Mouse (Mus musculus) gastrocnemius, postnatal 36 days (tissue): Measurements from ENCODE around the gene Msto1. TPM values are rescaled to one million over a fixed set of nuclear protein-coding genes. Genes with fewer than 3 reads are reported as not detected.
A peak's percentile ranks its signal among the peaks of the same experiment; 100 is the strongest.
"Not testable (repeated sequence)": the region's sequence is repeated elsewhere in the genome, so short reads cannot be mapped to it uniquely, and the experiment has no call there.

Source experiments
- DNase-seq, 2 experiments: peaks; one replicate each; pipeline ENCODE4 v3.0.0; 2022
- intact Hi-C: fragments of 180-260 bp; cut with DNase I; formaldehyde crosslinking; loops from one replicate; pipeline ENCODE4 v1.15.1; 2025
- long read RNA-seq, 2 experiments: library from polyadenylated mRNA; stranded (forward); transcript quantifications; one replicate each; pipeline ENCODE4 v2.0.0; 2021
- total RNA-seq, 2 experiments: library from RNA; stranded (reverse); gene quantifications; 2 replicates each; pipeline ENCODE4 v1.2.3; 2021

Msto1 gene
- total RNA-seq, result 1 to 10 TPM; 7.6 to 7.9 TPM
- long read RNA-seq, experiment 1, transcript Msto1-202 (14 exons, 1,875 nt), result major isoform, 5 of 8 reads
- long read RNA-seq, experiment 1, partial matches to known transcripts, result 0 of 8 reads
- long read RNA-seq, experiment 1, other reads (novel, unspliced or antisense), result 2 of 8 reads
- long read RNA-seq, experiment 2, transcript Msto1-202 (14 exons, 1,875 nt), result major isoform, 6 of 16 reads
- long read RNA-seq, experiment 2, partial matches to known transcripts, result 1 of 16 reads
- long read RNA-seq, experiment 2, other reads (novel, unspliced or antisense), result 9 of 16 reads

DNA sequence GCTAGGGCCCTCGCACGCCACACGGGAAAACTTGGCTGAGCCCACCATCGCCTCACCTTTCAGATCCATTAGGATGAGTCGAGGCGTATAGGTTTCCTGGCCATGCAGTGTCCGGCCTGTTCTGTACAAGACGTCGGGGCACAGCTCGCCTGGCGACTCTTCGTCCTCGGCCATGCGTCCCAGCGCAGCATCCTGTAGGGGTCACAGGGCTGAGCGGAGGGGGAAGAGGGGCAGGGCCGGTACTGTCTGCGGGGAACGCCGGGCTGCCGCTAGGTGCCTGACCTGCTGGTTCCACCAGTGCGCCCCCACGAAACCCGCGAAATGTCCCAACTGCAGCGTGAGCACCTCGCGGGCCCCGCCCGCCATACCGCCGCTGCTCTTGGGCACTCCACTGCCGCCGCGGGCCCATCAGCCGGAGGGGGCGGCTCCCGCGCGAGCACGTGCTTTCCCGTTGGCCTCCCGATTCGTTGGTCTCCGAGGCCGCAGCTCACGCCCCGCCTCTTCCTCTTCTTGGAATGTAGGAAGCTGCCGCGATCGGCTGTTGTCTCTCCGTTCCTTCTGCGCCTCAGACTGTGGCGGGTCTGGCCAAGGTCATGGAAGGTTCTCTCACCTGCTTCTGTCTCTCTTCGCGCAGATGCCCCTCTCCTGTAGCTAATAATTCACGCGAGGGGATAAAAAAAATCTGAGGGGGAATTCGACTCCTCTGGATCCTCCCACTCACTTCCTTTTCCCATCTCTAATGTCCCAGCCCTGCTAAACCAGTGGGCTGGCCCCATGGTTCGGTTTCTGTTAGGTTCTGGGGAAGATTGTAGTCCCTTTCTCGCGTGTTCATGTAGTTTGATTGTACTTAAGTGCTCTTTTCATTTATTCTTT, at the start of gene Msto1:
Gene Msto1, minus strand, starts transcription at position 489 of the 873 bp plus-strand sequence.
- DNase-seq, result peak; percentile 87
- intact Hi-C loops, result no loop called here

DNA sequence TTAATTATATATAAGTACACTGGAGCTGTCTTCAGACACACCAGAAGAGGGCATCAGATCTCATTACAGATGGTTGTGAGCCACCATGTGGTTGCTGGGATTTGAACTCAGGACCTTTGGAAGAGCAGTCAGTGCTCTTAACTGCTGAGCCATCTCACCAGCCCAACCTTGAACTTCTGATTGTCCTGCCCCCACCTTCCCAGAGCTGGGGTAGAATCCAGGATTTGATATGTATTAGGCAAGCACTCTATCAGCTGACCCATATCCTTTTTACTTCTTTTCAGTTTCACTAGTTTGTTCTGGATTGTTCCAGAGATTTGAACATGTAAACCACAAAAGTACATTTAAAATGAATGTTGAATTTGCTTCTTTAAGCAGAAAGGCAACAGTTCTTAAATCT, 49.4 kb upstream of the Msto1 start:
- intact Hi-C loops, DNase-seq: not testable (repeated sequence)

DNA sequence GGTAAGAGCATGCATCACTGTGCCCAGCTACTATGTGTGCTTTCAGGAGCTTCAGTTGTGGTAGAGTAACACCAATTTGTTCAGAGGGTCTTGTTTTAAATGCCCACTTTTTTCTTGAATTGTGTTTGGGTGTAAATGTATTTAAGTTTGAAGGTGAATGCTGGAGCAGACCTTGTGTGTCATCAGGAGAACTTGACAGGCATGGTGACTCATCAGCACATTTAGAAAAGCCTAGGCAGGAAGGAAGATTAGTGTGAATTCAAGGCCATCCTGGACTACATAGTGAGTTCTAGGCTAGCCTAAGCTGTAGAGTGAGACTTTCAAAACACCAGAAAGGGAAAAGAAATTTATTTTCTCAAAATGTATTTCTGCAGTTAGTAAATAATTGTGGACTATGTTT, 39.9 kb upstream of the Msto1 start:
- intact Hi-C loops, result no loop called here
- DNase-seq, result no peak

DNA sequence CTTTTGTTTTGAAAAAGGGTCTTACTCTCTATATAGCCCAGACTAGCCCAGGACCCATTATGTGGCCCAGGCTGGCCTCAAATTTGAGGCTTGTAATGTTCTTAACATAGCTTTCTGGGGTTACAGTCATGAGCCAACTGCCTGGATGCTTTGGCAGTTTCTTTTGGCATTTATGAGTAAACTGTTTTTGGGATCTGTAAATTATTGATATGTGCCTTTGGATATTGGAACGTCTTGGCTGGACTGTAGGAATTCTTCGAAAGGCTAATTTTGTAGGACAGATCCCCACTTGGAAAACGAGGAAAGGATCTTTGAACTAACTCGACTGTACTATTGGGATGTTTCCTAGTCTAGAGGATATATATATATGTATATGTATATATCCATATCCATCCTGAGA, 39.4 kb upstream of the Msto1 start:
- intact Hi-C loops, result no loop called here
- no peak for DNase-seq

DNA sequence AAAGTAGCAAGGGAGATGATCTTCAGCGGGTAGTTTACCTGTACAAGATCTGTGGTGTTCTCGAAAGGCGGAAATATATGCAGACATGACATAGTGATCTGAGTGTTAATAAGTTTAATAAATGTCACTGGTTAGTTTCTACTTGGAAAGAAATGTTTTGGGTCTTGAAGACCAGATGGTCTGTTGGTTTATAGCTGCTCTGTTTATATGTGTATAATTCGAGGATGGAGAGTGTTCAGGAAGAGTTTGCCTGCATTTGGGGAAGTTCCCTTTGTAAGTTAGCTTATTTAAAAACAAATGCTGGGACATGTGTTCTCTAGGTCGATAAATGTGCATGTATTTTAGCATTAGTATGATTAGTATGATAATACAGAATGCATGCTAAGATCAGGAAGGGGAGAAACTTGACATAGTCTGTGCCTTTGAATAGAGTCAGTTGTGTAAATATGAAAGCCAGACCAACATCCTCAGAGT, 37.6 kb upstream of the Msto1 start:
- intact Hi-C loops, result no loop called here
- DNase-seq, result no peak

DNA sequence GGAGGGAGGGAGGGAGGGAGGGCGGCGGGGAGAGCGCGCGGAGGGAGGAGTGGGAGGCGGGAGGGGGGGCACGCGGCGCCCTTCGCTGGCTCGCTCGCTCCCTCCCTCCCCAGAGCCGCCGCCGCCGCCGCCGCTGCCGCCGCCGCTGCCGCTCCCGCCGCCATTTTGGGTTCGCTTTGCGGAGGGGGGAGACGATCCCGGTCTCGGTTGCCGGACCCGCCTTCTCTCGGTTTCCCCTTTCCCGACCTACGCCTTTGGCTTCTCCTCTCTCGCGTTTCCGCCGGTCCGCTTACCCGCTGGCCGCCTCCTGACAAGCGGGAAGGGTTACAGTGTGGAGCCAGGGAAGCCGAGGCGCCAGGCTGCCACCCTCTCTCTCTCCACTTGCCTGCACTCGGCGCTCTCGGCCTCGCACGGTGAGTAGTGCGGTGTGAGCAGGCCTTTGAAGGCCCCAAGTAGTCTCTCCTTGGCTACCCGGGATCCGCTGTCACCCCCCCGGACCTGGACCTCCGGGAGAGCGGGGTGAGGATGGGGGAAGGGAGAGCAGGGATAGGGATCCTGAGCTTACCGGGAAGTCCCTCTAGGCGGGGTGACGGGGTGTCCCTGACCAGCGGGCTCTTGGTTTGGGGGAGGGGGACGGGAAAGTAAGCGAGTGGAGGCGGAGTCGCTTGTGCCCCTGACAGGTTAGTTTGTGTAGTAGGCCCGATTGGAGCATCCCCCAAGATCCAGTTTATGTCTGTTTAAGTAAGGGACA, 37.0 kb upstream of the Msto1 start, which contains the start of the genes Ash1l and Dap3:
Gene Ash1l, plus strand, starts transcription at position 47 of the 751 bp plus-strand sequence.
Gene Dap3, minus strand, starts transcription at position 606 of the 751 bp plus-strand sequence.
- DNase-seq, result peak; percentile 59 to 77
- intact Hi-C loops, result no loop called here

DNA sequence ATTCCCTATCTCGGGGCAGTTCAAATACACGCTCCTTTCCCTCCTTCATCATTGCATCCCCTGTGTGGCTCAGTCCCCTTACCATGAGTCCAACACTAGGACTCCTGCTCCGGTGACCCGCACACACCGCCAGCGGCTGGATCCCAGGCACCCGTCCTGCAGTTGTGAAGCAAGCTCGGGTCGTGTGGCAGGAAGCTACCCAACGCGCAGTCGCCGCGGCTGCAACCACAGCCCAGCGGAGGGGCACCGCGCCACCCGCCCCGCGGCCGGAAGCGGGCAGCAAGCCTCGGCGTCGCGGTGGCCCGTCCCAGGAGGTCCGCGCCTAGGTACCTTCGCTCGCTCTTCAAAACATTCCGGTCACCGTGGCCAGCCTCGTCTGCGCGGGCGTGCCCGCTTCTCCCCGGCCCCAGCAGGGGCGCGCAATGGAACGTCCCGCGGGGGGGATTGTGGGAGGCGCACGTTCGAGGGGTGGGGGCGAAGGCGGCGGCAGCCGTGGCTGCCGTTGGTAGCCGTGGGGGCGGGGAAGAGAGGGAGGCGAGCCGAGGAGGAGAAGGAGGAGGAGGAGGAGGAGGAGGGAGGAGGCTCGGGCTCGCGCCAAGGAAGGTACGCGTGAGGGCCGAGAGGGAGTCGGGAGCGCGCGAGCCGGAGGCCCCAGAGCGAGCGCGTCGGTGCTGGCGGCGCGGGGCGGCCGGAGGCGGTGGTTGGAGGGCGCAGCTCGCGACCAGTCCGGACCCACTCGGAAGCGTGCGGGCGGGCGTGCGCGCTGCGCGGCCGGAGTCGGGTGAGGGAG, 36.2 kb upstream of the Msto1 start:
- intact Hi-C loops, result no loop called here
- peak; percentile 81 to 93 for DNase-seq

DNA sequence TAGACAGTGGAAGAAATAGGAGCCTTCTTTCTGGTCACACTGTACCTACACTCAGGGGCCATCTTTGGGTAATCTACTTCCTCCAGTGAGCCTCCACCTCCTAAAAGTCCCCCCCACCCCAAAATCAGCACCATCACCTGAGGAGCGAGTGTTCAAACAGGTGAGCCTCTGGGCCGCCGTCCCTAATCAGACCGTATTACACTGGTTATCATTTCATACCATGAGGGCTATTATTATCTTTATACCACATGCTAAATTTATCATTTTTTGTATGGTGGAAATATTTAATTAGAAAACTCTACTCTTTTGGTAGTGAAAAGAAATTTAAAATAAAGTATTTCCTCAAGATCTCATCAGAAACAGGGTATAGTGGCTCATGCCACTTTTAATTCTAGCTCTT, 30.3 kb upstream of the Msto1 start:
- DNase-seq, result no peak
- intact Hi-C loops, result loop anchor here (5.0 kb wide), 1 partner anchor 38 kb away; no protein-coding TSS in a partner anchor

DNA sequence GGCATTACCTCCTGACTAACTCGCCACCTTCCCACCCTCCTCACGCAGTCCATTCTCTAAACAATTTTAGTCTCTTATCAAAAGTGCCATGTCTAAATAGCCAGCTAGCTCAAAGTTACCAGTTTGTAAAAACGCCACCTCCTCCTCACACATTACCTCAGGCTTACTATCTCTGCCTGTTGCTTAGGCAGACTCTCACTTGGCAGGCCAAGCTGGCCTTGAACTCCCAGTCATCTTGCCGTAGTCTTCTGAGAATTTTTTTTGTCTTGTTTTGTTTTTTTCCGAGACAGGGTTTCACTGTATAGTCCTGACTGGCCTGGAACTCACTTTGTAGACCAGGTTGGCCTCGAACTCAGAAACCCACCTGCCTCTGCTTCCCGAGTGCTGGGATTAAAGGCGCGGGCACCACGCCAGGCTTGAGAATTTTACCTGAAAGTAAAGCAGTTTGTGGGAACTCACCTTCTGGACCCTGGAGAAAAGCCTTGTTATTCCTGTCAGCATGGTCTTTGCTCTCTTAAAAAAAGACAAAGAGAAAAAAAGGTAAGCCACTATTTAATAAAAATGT, 28.6 kb upstream of the Msto1 start:
- intact Hi-C loops, result loop anchor here (5.0 kb wide), 1 partner anchor 40 kb away; no protein-coding TSS in a partner anchor
- no peak for DNase-seq

DNA sequence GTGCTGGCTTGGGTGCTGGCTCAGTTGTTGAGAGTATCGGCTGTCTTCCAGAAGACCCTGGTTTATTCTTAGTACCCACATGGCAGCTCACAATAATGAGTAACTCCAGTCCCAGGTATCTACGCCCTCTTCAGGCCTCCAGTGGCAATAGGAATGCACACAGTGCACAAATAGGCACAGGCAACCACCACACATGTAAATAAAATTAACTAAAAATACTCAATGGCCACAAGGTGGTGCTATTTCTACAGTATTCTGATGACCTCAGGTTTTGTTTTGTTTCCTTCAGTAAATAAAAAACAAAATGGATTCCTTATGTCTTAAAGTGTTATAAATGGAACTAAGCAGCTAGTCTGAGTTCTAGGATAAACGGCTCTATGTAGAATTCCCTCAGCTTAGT, 25.9 kb upstream of the Msto1 start:
- no peak for DNase-seq
- intact Hi-C loops, result loop anchor here (5.0 kb wide), 3 partner anchors 43 to 93 kb away; no protein-coding TSS in a partner anchor

DNA sequence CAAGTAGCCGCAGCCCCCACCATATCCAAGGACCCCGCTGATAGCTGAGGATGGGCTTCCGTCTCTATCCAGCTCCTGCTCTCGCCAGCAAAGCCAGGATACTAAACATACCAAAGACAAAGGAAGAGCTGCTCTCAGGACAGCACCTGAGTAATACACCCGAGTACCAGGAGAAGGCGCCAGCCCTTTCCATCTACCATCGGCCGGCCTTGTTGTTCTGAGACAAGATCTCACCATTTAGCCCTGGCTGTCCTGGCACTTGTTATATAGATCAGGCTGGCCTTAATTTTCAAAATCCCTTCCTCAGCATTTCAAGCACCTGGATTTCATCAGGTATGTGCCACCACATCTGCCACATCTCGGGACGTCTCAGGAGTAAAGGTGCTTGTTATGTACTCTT, 25.3 kb upstream of the Msto1 start:
- intact Hi-C loops, result loop anchor here (5.0 kb wide), 2 partner anchors 73 to 93 kb away; no protein-coding TSS in a partner anchor
- no peak for DNase-seq

DNA sequence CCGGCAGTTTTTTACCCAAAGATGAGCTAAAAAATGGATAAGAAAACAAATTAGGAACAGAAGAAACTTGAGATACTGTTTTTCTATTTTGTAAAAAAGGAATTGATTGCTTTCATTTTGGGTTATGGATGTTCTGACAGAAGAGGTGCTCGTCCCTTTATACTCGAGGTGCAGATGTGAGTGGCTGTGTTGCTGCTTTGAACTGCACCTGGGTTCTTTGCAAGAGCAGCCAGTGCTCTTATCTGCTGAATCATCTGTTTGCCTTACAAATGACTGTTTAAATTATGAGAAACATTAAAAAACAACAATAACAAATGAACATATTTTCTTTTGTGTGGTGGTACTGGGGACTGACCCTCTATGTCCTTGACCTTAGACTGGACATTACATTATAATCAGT, 15.7 kb upstream of the Msto1 start:
- DNase-seq, result no peak
- intact Hi-C loops, result no loop called here

DNA sequence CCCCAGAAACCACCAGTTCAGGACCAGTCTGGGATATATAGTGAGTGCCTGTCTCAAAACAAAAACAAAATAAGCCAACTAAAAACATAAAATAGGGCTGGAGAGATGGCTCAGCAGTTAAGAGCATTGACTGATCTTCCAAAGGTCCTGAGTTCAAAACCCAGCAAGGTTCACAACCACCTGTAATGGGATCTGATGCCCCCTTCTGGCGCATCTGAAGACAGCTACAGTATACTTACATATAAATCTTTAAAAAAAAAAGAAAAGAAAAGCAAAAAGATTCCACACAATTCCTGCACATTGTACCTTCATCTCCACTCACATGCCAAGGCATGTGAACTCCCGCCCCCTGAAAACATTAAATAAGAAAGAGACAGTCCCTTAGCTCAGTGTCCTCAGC, 11.9 kb upstream of the Msto1 start:
- no peak for DNase-seq
- intact Hi-C loops, result no loop called here

DNA sequence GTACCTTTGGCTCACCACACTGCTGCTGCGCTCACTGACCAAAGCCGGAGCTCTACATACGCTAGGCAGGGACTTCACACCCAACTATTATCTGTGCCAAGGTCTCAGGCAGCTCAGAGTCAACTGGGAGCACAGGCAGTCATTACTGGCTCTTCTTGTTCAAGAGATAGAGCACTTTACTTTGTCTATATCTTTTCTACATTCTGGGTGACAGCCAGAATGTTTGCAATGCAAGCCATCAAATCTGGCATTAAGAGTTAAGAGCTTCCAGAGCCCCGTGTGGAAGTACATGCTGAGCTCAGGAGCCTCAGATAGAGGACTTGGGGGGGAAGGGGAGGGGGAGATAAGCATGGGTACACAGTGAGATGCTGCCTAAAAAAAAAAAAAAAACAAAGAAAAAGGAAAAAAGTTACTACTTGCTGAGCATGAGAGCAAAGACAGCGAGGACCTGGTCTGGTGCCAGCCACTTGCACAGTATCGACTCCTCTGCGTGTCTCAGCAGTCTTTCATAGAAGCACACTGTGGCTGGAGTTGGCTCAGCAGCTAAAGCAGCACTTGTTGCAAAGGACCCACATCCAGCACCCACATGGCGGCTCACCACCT, 10.3 kb upstream of the Msto1 start:
- intact Hi-C loops, result no loop called here
- no peak for DNase-seq

DNA sequence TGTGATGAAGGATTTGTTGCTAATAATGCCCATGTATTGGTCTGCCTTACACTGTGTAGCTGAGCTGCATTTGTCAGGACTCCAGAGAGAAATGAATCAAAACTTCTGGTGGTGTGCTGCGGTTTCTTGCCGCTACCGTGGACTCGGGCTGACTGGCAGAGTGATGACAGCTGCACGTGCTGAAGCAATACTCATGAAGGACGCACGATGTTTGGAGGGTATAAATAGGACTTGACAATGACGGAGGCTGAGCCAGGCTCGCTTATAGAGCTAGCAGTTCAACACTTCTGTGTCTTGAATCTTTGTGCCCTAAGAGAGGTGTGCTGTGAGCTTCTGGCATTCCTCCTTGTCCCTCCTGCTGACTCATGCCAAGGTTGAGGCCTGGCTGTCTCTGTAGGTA, 7.6 kb upstream of the Msto1 start:
- DNase-seq, result no peak
- intact Hi-C loops, result no loop called here

DNA sequence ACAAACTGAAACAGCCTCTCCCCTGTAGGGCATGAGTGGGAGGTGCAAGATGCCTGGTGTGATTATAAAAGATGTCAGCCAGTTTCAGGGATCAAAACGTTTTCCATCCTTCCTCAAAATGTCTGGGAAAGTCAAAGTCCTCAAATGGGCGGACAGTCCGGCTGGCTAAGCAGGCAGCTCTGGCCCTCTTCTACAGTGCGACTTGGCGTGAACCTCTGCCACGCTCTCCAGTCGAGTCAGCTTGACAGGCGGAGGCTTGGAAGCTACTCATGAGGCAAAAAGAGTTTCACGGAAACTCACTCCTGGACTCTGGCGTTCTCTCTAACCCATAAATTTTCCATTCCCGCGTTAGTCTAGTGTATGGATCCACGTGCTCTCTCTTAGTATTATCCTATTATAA, 5.2 kb upstream of the Msto1 start:
- no peak for DNase-seq

DNA sequence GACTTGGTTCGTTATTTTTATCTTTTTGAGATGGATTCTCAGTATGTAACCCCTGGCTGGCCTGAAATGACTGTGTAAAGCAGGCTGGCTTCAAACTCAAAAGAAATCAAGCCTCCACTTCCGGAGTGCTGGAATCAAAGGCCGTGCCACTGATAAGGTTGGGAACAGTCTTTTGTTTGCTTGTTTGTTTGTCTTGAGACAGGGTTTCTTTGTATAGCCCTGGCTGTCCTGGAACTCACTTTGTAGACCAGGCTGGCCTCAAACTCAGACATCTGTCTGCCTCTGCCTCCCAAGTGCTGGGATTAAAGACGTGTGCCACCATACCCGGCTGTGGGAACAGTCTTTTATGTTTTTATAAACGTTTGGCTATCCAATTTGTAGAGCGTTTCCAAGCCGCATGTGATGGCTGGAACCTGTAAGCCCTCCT, 598 bp upstream of the Msto1 start:
- no peak for DNase-seq
- intact Hi-C loops, result no loop called here

More for the DNA sequence above, 5.2 kb upstream of the Msto1 start:
- intact Hi-C loops, result no loop called here

DNA sequence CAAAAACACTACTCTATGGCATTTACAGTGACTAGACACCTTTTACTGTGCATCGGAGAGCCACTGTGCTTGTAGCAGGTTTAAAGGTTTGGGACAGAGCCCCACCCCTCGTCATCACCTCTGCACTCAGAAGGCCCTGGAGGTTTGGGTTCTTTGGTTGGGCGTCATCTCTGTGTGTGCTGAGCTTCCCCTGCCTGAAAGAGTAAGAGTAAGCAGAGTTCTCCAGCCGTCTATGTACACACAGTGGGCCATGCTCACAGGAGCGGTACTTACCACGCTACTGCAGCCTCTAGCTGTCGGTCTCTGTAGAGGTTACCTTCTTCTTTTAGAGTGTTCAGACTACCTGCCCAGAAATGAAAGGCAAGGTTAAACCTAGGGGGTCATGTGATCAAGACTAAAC, 1.2 kb downstream of the Msto1 start:
- intact Hi-C loops, result no loop called here
- no peak for DNase-seq
